Mouse (Mus musculus): ENCODE measurements around the gene Ctnnd2. TPM values are rescaled to one million over a fixed set of nuclear protein-coding genes. Genes with fewer than 3 reads are reported as not detected.

Gene Ctnnd2
- polyA plus RNA-seq, 1 experiment: 0.31 TPM

GRCm38 (mm10) chr15:30925838-30926237, 753.4 kb downstream of the Ctnnd2 start:
- no peak for DNase-seq (ENCODE audit: low read depth, low spot score)
- WGBS: 68% methylated on average over 5 of the region's 5 CpGs

- 55% methylated on average over 7 of the region's 7 CpGs for WGBS
- no peak for DNase-seq (ENCODE audit: low read depth, low spot score)
Measured at GRCm38 (mm10) chr15:30927632-30928031, 755.2 kb downstream of the Ctnnd2 start.

GRCm38 (mm10) chr15:30931906-30932305, 759.5 kb downstream of the Ctnnd2 start:
- DNase-seq (ENCODE audit: low read depth, low spot score): no peak
- 57% methylated on average over 5 of the region's 5 CpGs for WGBS

GRCm38 (mm10) chr15:30945863-30946262, 773.5 kb downstream of the Ctnnd2 start:
- 39% methylated on average over 1 of the region's 1 CpGs for WGBS
- no peak for DNase-seq (ENCODE audit: low read depth, low spot score)

- 86% methylated on average over 4 of the region's 4 CpGs for WGBS
- DNase-seq (ENCODE audit: low read depth, low spot score): no peak
Measured at GRCm38 (mm10) chr15:30958513-30958912, 786.1 kb downstream of the Ctnnd2 start.

- DNase-seq (ENCODE audit: low read depth, low spot score): no peak
- WGBS: 65% methylated on average over 8 of the region's 8 CpGs
Measured at GRCm38 (mm10) chr15:30962421-30963160, 790.2 kb downstream of the Ctnnd2 start.

GRCm38 (mm10) chr15:30964046-30964445, 791.7 kb downstream of the Ctnnd2 start:
- DNase-seq (ENCODE audit: low read depth, low spot score): no peak
- WGBS: 80% methylated on average over 7 of the region's 7 CpGs

GRCm38 (mm10) chr15:30964865-30965679, 792.7 kb downstream of the Ctnnd2 start:
- DNase-seq (ENCODE audit: low read depth, low spot score): no peak
- 80% methylated on average over 4 of the region's 4 CpGs for WGBS

GRCm38 (mm10) chr15:30966826-30967225, 794.4 kb downstream of the Ctnnd2 start:
- WGBS: 96% methylated on average over 7 of the region's 7 CpGs
- DNase-seq (ENCODE audit: low read depth, low spot score): no peak

GRCm38 (mm10) chr15:30974436-30974835, 802.0 kb downstream of the Ctnnd2 start:
- no peak for DNase-seq (ENCODE audit: low read depth, low spot score)
- 87% methylated on average over 1 of the region's 1 CpGs for WGBS

GRCm38 (mm10) chr15:30974991-30975775, 802.8 kb downstream of the Ctnnd2 start:
- DNase-seq (ENCODE audit: low read depth, low spot score): no peak

GRCm38 (mm10) chr15:30977166-30977740, 804.9 kb downstream of the Ctnnd2 start:
- WGBS: 73% methylated on average over 11 of the region's 11 CpGs
- DNase-seq (ENCODE audit: low read depth, low spot score): no peak

More at GRCm38 (mm10) chr15:30974991-30975775, 802.8 kb downstream of the Ctnnd2 start:
- WGBS: 81% methylated on average over 16 of the region's 16 CpGs

- 75% methylated on average over 2 of the region's 2 CpGs for WGBS
- DNase-seq (ENCODE audit: low read depth, low spot score): no peak
Measured at GRCm38 (mm10) chr15:30986890-30987289, 814.5 kb downstream of the Ctnnd2 start.

GRCm38 (mm10) chr15:30990421-30991252, 818.2 kb downstream of the Ctnnd2 start:
- WGBS: 59% methylated on average over 15 of the region's 15 CpGs
- no peak for DNase-seq (ENCODE audit: low read depth, low spot score)

- 81% methylated on average over 12 of the region's 12 CpGs for WGBS
- DNase-seq (ENCODE audit: low read depth, low spot score): no peak
Measured at GRCm38 (mm10) chr15:30992357-30992756, 820.0 kb downstream of the Ctnnd2 start.

GRCm38 (mm10) chr15:30992901-30993300, 820.5 kb downstream of the Ctnnd2 start:
- 80% methylated on average over 3 of the region's 3 CpGs for WGBS
- no peak for DNase-seq (ENCODE audit: low read depth, low spot score)

GRCm38 (mm10) chr15:30995346-30995745, 823.0 kb downstream of the Ctnnd2 start:
- WGBS: 72% methylated on average over 3 of the region's 3 CpGs
- no peak for DNase-seq (ENCODE audit: low read depth, low spot score)

GRCm38 (mm10) chr15:31004468-31004867, 832.1 kb downstream of the Ctnnd2 start:
- DNase-seq (ENCODE audit: low read depth, low spot score): no peak
- 85% methylated on average over 5 of the region's 5 CpGs for WGBS

GRCm38 (mm10) chr15:31004976-31005375, 832.6 kb downstream of the Ctnnd2 start:
- no peak for DNase-seq (ENCODE audit: low read depth, low spot score)
- 85% methylated on average over 8 of the region's 8 CpGs for WGBS

Measured in large intestine, adult 2 months (tissue).